Mouse (Mus musculus): ENCODE data around the gene Dpm2. TPM values are rescaled to one million over a fixed set of nuclear protein-coding genes. Genes with fewer than 3 reads are reported as not detected.

The Dpm2 gene
- 142 and 150 TPM in 2 replicates for polyA plus RNA-seq (2015; fragmentation: Nextera tagmentation; extraction: Ambion mirVana)

- Histone ChIP-seq H3K4me2 (ENCODE audit: low read length) (peak within 1 kb of the TSS; percentile 88), H3K27ac (ENCODE audit: low read depth, low read length) (peak within 1 kb of the TSS; percentile 69)
- ATAC-seq: peak; percentile 84
Observed at GRCm38 (mm10) chr2:32570698-32571494, at the start of gene Dpm2. TSS of gene Dpm2 (plus strand) at chr2:32570858.

GRCm38 (mm10) chr2:32524536-32525031, 46.1 kb upstream of the Dpm2 start:
- H3K36me3 ChIP-seq (ENCODE audit: control insufficient read depth, insufficient read depth, low read length): no peaks in the 10 kb centered on the region
- no peaks in the 10 kb centered on the region for H3K27me3 ChIP-seq (replicated peaks; ENCODE audit: control insufficient read depth, insufficient read depth, low read length)
- no peak overlapping the region for H3K9ac ChIP-seq (ENCODE audit: low read depth, low read length)
- ATAC-seq: no peak
- no peaks in the 10 kb centered on the region for H3K4me1 ChIP-seq (ENCODE audit: control insufficient read depth, insufficient read depth, low read depth, low read length)
- H3K4me3 ChIP-seq (ENCODE audit: low read length): no peak overlapping the region
- H3K4me2 ChIP-seq (ENCODE audit: low read length): no peak overlapping the region
- no peaks in the 10 kb centered on the region for H3K9me3 ChIP-seq (ENCODE audit: control insufficient read depth, low read length)
- no peak overlapping the region for H3K27ac ChIP-seq (ENCODE audit: low read depth, low read length)
- WGBS: 90% methylated on average over 13 of the region's 13 CpGs

More at GRCm38 (mm10) chr2:32570698-32571494, at the start of gene Dpm2:
- Histone ChIP-seq H3K4me1 (ENCODE audit: control insufficient read depth, insufficient read depth, low read depth, low read length) (peaks cover 14% of the 10 kb centered on the region), H3K27me3 (replicated peaks; ENCODE audit: control insufficient read depth, insufficient read depth, low read length) (no peaks in the 10 kb centered on the region), H3K36me3 (ENCODE audit: control insufficient read depth, insufficient read depth, low read length) (peaks cover 16% of the 10 kb centered on the region), H3K4me3 (ENCODE audit: low read length) (peak within 1 kb of the TSS; percentile 63), H3K9me3 (ENCODE audit: control insufficient read depth, low read length) (no peaks in the 10 kb centered on the region), H3K9ac (ENCODE audit: low read depth, low read length) (peak within 1 kb of the TSS; percentile 65)
- WGBS: 2% methylated on average over 35 of the region's 36 CpGs

- H3K27ac ChIP-seq (ENCODE audit: low read depth, low read length): no peak overlapping the region
- WGBS: 89% methylated on average over 12 of the region's 12 CpGs
- no peak for ATAC-seq
Observed at GRCm38 (mm10) chr2:32525816-32526215, 44.8 kb upstream of the Dpm2 start.

GRCm38 (mm10) chr2:32527468-32527966, 43.1 kb upstream of the Dpm2 start:
- 70% methylated on average over 14 of the region's 14 CpGs for WGBS
- H3K4me3 ChIP-seq (ENCODE audit: low read length): no peak overlapping the region

More at GRCm38 (mm10) chr2:32525816-32526215, 44.8 kb upstream of the Dpm2 start:
- Histone ChIP-seq H3K4me2 (ENCODE audit: low read length) (no peak overlapping the region), H3K27me3 (replicated peaks; ENCODE audit: control insufficient read depth, insufficient read depth, low read length) (no peaks in the 10 kb centered on the region), H3K36me3 (ENCODE audit: control insufficient read depth, insufficient read depth, low read length) (no peaks in the 10 kb centered on the region), H3K4me3 (ENCODE audit: low read length) (no peak overlapping the region), H3K9me3 (ENCODE audit: control insufficient read depth, low read length) (no peaks in the 10 kb centered on the region), H3K9ac (ENCODE audit: low read depth, low read length) (no peak overlapping the region), H3K4me1 (ENCODE audit: control insufficient read depth, insufficient read depth, low read depth, low read length) (no peaks in the 10 kb centered on the region)

GRCm38 (mm10) chr2:32528326-32528725, 42.3 kb upstream of the Dpm2 start:
- H3K27ac ChIP-seq (ENCODE audit: low read depth, low read length): no peak overlapping the region
- no peaks in the 10 kb centered on the region for H3K4me1 ChIP-seq (ENCODE audit: control insufficient read depth, insufficient read depth, low read depth, low read length)
- no peaks in the 10 kb centered on the region for H3K36me3 ChIP-seq (ENCODE audit: control insufficient read depth, insufficient read depth, low read length)
- H3K4me3 ChIP-seq (ENCODE audit: low read length): no peak overlapping the region
- no peak overlapping the region for H3K9ac ChIP-seq (ENCODE audit: low read depth, low read length)
- H3K4me2 ChIP-seq (ENCODE audit: low read length): no peak overlapping the region
- ATAC-seq: no peak
- no peaks in the 10 kb centered on the region for H3K9me3 ChIP-seq (ENCODE audit: control insufficient read depth, low read length)
- H3K27me3 ChIP-seq (replicated peaks; ENCODE audit: control insufficient read depth, insufficient read depth, low read length): no peaks in the 10 kb centered on the region
- WGBS: 84% methylated on average over 1 of the region's 1 CpGs

More at GRCm38 (mm10) chr2:32527468-32527966, 43.1 kb upstream of the Dpm2 start:
- H3K9ac ChIP-seq (ENCODE audit: low read depth, low read length): no peak overlapping the region
- H3K9me3 ChIP-seq (ENCODE audit: control insufficient read depth, low read length): no peaks in the 10 kb centered on the region
- no peaks in the 10 kb centered on the region for H3K36me3 ChIP-seq (ENCODE audit: control insufficient read depth, insufficient read depth, low read length)
- no peaks in the 10 kb centered on the region for H3K27me3 ChIP-seq (replicated peaks; ENCODE audit: control insufficient read depth, insufficient read depth, low read length)
- no peaks in the 10 kb centered on the region for H3K4me1 ChIP-seq (ENCODE audit: control insufficient read depth, insufficient read depth, low read depth, low read length)
- H3K27ac ChIP-seq (ENCODE audit: low read depth, low read length): no peak overlapping the region
- ATAC-seq: no peak
- H3K4me2 ChIP-seq (ENCODE audit: low read length): no peak overlapping the region

- H3K27me3 ChIP-seq (replicated peaks; ENCODE audit: control insufficient read depth, insufficient read depth, low read length): no peaks in the 10 kb centered on the region
- H3K36me3 ChIP-seq (ENCODE audit: control insufficient read depth, insufficient read depth, low read length): no peaks in the 10 kb centered on the region
- no peak overlapping the region for H3K4me2 ChIP-seq (ENCODE audit: low read length)
- ATAC-seq: no peak
- H3K27ac ChIP-seq (ENCODE audit: low read depth, low read length): no peak overlapping the region
- WGBS: 85% methylated on average over 2 of the region's 2 CpGs
- no peaks in the 10 kb centered on the region for H3K9me3 ChIP-seq (ENCODE audit: control insufficient read depth, low read length)
- H3K4me3 ChIP-seq (ENCODE audit: low read length): no peak overlapping the region
- H3K4me1 ChIP-seq (ENCODE audit: control insufficient read depth, insufficient read depth, low read depth, low read length): peaks cover 7% of the 10 kb centered on the region
- H3K9ac ChIP-seq (ENCODE audit: low read depth, low read length): no peak overlapping the region
Observed at GRCm38 (mm10) chr2:32530479-32530878, 40.2 kb upstream of the Dpm2 start.

GRCm38 (mm10) chr2:32533163-32533562, 37.5 kb upstream of the Dpm2 start:
- peaks cover 29% of the 10 kb centered on the region for H3K4me1 ChIP-seq (ENCODE audit: control insufficient read depth, insufficient read depth, low read depth, low read length)
- H3K9me3 ChIP-seq (ENCODE audit: control insufficient read depth, low read length): no peaks in the 10 kb centered on the region
- no peaks in the 10 kb centered on the region for H3K36me3 ChIP-seq (ENCODE audit: control insufficient read depth, insufficient read depth, low read length)
- no peak overlapping the region for H3K4me3 ChIP-seq (ENCODE audit: low read length)
- no peaks in the 10 kb centered on the region for H3K27me3 ChIP-seq (replicated peaks; ENCODE audit: control insufficient read depth, insufficient read depth, low read length)
- H3K9ac ChIP-seq (ENCODE audit: low read depth, low read length): no peak overlapping the region
- no peak overlapping the region for H3K4me2 ChIP-seq (ENCODE audit: low read length)
- WGBS: 85% methylated on average over 2 of the region's 2 CpGs
- ATAC-seq: no peak
- H3K27ac ChIP-seq (ENCODE audit: low read depth, low read length): no peak overlapping the region

GRCm38 (mm10) chr2:32534061-32534732, 36.5 kb upstream of the Dpm2 start:
- Histone ChIP-seq H3K4me2 (ENCODE audit: low read length) (peak overlapping the region; percentile 85), H3K4me1 (ENCODE audit: control insufficient read depth, insufficient read depth, low read depth, low read length) (peaks cover 39% of the 10 kb centered on the region), H3K9me3 (ENCODE audit: control insufficient read depth, low read length) (no peaks in the 10 kb centered on the region), H3K4me3 (ENCODE audit: low read length) (peak overlapping the region; percentile 88), H3K27ac (ENCODE audit: low read depth, low read length) (peak overlapping the region; percentile 85), H3K9ac (ENCODE audit: low read depth, low read length) (peak overlapping the region; percentile 68), H3K36me3 (ENCODE audit: control insufficient read depth, insufficient read depth, low read length) (no peaks in the 10 kb centered on the region), H3K27me3 (replicated peaks; ENCODE audit: control insufficient read depth, insufficient read depth, low read length) (no peaks in the 10 kb centered on the region)
- no peak for ATAC-seq
- WGBS: 14% methylated on average over 13 of the region's 13 CpGs
